Mouse (Mus musculus) mouse embryonic stem cell (cell line): ENCODE results near the gene Manbal.

Experiments used
- in situ Hi-C, 2 experiments: fragments of 300-500 bp; cut with MboI; formaldehyde crosslinking; loops; 1 replicate in 1 of 2; 3 replicates in 1 of 2; pipeline ENCODE4 v1.14.3; 2019 to 2020; ENCODE audit warnings: low sequenced_read_pairs in 2 of 2, low pct_unique_long_range_greater_than_20kb in 1 of 2, mixed read lengths in 1 of 2; ENCODE audit not compliant: unreplicated experiment in 1 of 2

Manbal gene

DNA sequence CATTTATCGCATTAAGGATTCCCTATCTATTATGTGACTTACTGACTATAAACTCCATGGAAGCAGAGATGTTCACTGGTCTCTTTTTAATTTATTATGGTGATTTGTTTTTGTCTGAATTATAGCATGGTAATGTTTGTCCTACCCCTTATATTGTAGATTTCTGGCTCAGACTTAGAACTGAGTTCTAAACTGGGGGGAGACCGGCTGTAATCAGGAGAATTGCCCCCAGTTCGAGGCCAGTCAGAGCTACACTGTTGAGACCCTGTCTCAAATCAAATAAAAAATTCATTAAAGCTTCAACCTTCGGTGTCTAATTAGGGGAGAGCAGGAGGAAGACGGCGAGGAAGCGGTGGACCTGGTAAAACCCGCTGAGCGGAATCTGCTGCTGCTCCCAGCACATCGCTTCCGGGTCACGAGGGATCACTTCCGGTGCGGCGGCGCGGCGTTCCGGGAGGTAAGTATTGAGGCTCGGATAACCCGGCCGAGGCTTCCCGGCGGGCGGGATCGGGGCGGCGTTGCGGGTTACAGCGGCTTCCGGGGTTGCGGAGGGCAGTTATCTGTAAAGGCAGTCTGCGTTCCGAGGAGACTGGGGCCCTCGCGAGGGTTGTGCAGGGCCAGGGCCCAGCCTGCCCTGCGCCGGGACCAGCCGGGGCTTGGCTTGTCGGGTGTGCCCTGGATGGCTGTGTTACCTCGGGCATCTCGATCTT, at the start of gene Manbal:
TSS of gene Manbal (plus strand) at position 411 of the 710 bp plus-strand sequence.
- in situ Hi-C loops = no loop called here

GRCm38 (mm10) chr2:157320135-157320534, 47.3 kb upstream of the Manbal start:
- in situ Hi-C loops = loop anchor here in 1 of 2 experiments (5.0 kb wide), 1 partner anchor 33 kb away; no protein-coding TSS in a partner anchor

DNA sequence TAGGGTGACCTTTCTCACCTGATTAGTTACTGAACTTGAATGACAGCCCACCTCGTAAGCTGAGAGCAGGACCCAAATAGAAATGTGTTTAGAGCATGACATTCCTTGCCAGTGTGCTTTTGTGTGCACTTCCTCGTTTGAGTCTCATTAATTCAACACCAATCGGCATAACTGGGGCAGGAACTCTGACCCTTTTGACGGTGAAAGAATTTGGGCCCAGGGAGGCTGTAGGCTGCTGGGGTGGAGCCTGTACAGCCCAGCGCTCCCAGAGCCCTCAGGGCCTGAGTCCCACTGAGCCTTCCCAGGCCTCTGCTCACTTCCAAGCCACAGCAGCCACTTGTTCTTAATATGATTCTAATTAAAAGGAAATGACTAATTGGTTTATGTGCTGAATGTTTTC, 46.5 kb upstream of the Manbal start:
- in situ Hi-C loops = loop anchor here in 1 of 2 experiments (5.0 kb wide), 1 partner anchor 34 kb away; no protein-coding TSS in a partner anchor

DNA sequence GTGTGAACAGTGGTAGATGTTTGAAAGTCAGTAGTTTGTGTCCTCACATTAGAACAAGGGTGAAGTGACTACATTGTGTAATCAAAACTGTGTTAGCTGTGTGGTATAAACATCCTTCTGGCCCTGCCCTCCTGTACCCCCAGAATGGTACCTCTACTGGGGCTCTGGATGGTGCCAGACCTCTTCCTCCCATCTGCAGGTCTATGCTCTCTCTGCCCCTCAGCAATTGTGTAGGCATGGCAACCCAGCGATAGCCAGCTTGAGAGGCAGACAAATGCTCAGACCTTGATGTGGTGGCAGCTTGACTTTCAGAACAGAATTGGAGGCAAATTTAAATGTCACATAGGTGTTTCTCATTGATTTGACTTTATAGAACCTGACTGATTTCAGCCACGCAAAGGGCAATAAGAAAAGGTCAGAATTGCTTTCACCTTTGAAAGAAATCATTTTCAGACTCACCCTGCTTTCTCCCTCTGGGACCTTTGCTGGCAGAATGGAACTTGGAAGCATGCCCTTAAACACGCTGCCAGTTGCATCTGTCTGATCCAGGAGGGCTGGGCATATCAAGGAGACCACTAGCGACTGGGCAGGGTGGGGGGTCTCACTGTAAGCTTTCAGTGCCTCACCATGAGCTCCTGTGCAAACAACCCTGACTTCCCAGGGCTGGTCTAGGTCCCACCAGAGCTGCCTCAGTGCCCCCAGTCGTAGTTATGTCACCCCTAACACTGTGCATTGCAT, 45.2 kb upstream of the Manbal start:
- in situ Hi-C loops = loop anchor here in 1 of 2 experiments (5.0 kb wide), 1 partner anchor 35 kb away; no protein-coding TSS in a partner anchor

- in situ Hi-C loops = no loop called here
Measured at GRCm38 (mm10) chr2:157325238-157325637, 42.2 kb upstream of the Manbal start.

DNA sequence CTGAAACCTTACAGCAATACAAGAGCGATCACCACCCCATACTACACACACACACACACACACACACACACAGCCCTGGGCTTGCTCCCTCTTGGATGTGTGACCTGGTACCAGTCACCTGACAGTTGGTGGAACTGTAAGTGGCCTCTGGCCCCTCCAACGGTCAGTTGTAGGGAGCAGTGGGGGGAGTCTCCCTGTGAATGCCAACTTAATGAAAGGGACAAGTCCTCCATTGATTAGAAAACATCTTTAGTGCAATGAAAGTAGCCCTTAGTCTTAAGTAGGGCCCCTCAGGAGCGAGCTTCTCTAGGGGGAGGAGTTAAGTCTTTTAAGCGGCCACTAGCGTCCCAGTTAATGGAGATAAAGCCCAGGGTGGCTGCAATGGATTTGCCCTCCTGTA, 39.3 kb upstream of the Manbal start:
- in situ Hi-C loops = no loop called here

GRCm38 (mm10) chr2:157328570-157328969, 38.8 kb upstream of the Manbal start:
- in situ Hi-C loops = no loop called here

GRCm38 (mm10) chr2:157332059-157332458, 35.3 kb upstream of the Manbal start:
- in situ Hi-C loops = no loop called here

DNA sequence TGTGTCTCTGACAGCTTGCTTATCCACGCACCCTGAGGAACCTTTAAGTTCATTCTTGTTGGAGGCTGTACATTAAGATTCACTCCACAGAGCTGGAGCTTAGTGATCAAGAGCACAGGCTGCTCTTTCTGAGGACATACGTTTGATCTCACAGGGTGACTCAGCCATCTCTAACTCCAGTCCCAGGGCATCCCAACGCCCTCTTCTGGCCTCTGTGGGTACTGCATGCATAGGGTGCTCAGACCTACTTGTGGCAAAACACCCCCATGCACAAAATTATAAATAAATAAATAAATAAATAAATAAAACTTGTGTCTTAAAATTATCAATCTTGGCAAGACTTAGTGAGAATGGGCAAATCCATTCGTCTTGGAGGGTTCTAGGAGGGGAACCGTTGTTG, 28.7 kb upstream of the Manbal start:
- in situ Hi-C loops = no loop called here

- in situ Hi-C loops = no loop called here
Measured at GRCm38 (mm10) chr2:157339532-157339931, 27.9 kb upstream of the Manbal start.

- in situ Hi-C loops = loop anchor here (5.0 to 10.0 kb wide), 5 partner anchors 77 to 235 kb away; partner anchors contain the start of genes Blcap (in 2 of the 2) and Src (in 1 of the 2)
Measured at GRCm38 (mm10) chr2:157340221-157340741, 27.1 kb upstream of the Manbal start.

DNA sequence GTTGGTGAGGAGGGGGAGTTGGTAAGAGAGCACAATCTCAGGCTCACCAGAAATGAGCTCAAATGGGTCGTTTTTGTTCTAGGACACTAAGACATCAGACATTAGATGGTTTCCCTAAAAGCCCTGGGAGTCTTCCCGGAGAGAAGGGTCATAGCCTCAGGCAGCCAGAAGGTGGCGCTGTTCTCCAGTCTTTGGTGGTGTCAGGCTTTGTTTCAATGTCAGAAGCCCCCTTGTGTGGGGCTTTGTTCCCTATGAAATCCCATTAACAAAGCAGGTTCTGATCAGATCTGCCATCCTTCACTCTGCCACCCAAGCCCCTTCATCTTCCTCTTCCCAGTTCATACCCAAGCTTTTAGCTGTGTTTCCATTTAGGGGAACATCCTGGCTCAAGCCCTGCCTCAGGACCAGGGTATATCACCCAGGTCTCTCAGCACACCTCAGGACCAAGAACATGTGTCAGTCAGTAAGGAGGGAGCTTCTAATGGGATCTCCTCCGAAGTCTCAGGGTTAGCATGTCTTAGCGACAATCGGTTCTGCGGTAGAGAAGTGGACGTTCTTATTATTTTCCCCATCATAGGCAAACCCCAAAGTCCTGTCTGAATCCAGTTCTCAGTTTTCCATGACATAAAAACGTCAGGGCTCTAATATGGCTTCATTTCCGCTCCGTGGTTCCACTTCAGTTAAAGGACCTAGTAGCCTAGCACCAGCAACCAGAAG, 25.7 kb upstream of the Manbal start:
- in situ Hi-C loops = loop anchor here (5.0 to 10.0 kb wide), 5 partner anchors 76 to 233 kb away; partner anchors contain the start of genes Blcap (in 2 of the 2) and Src (in 1 of the 2)

DNA sequence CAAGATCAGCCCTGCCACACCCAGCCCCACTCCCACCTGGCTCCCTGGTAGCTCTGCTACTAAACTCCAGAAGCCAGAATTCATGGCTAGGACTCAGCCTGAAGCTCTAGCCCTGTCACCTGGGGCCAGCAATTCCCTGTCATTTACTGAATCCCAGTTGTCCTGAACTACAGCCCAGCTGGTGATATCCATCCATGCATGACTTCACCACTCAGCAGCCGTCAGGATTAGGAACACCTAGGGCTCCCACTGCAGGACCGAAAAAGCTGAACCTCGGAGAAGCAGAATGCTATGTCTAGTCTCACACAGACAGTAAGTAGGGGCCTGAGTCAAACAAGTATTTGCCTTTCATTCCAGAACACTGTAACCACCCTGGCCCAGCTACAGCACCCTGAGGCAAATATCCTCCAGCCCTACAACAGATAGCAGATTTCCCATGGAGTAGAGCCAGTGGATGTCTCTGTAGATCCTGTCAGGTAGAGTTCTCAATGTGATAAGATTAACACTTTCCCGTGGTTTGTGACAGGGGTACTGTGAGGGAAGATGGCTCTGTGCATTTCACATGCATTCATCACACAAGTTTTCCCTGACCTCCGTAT, 25.0 kb upstream of the Manbal start:
- in situ Hi-C loops = loop anchor here (5.0 to 10.0 kb wide), 5 partner anchors 75 to 232 kb away; partner anchors contain the start of genes Blcap (in 2 of the 2) and Src (in 1 of the 2)

DNA sequence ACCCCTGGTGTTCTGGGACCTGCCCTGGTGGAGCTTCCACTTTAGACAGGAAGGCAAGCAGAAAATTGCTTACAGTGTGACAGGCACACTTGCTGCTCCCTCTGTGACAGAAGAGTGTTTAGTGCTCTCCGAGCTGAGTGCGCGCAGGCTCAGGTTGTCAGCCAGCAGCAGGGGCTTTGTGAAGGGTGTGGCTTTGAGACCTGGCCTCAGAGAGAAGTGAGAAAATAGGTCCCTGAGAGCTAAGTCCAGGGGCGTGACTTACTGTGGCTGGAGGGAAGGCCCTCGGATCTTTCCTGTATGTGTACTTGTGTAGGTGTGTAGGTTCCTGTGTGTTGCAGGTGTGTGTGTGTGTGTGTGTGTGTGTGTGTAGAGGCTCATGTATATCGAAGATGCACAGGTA, 24.1 kb upstream of the Manbal start:
- in situ Hi-C loops = loop anchor here (5.0 to 10.0 kb wide), 5 partner anchors 74 to 231 kb away; partner anchors contain the start of genes Blcap (in 2 of the 2) and Src (in 1 of the 2)

DNA sequence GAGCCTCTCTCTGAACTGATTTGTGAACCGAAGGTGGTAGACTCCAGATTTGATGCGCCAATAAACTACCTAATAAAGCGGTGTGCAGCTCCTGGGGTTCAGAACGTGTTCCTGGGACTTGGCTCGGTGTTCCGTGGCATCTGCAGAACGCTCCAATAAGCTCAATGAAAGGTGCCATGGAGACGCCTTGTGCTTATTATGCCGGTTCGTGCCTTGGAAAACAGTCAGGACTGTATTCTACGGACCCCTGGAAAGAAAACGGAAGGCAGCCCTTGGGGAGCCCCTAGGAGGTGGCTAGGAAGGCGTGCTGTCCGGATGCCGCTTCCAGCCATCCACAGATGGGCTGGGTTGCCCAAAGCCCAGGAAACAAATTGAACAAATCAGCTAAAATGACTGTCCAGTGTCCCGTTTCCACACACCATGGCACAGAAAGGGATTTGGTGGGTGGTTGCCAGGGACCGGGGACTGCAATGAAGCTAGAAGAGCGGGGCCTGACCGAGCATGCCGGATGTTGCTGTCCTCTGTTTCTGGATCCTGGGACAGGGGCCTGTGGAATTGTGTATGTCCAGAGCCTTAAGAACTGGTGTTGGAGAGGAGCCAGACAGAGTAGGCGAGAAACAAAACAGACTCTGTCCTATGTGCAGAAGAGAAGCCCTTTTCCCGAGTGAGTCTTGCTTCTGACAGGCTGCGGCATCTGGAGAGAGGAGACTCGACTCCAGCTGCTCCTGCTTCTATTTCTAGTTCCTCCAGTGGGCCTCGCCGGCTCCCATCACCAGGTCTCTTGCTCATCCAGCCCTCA, 19.8 kb upstream of the Manbal start, which contains the start of gene Ghrh:
TSS of gene Ghrh (minus strand) at position 146 of the 799 bp plus-strand sequence.
- in situ Hi-C loops = loop anchor here in 1 of 2 experiments (10.0 kb wide), 1 partner anchor 227 kb away; the partner anchor contains the start of gene Blcap

GRCm38 (mm10) chr2:157349121-157349778, 18.1 kb upstream of the Manbal start:
- in situ Hi-C loops = loop anchor here in 1 of 2 experiments (10.0 kb wide), 1 partner anchor 226 kb away; the partner anchor contains the start of gene Blcap
